ENCODE assay signal across 8 mouse cellular contexts in the genomic region with DNA sequence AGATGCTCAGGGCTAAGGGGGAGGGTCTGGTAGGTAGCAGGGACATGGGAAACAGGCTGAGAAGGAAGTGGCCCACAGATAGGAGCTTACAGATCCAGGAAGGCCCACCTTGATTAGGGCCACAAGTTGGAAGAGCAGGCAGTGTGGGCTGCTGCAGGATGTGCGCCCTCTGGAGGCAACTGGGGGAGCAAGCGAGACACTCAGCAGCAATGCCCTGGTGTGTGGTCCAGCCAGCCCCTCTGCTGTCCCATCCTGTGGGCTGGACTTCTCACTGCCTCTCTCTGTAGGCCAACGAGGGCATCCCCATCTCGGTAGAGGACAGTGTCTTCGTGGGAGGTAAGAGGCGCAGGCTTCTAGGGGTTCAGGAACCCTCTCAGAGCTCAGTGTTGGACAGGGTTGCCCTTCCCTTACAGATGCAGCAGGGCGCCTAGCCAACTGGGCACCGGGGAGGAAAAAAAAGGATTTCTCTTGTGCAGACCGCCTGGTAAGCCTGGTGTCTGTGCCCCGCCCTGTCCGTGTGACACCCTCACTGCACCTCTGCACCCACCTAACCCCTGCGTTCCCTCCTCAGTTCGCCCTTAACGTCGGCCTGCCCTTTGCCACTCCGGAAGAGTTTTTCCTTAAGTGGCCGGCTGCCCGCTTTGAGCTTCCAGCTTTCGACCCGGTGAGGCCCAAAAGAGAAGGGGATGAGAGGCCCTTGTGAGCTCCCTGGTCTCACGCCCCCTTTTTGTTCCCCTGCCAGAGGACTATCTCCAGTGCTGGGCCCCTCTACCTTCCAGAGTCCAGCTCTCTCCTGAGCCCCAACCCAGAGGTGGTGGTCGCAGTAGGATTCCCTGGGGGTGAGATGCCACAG. TPM values are rescaled to one million over a fixed set of nuclear protein-coding genes. Genes with fewer than 3 reads are reported as not detected.
DNase-seq lines count a peak whose midpoint lies in the region; ATAC-seq and TF ChIP-seq lines count a peak whose summit lies in the region.

No protein-coding gene starts in this region.

- 53% methylated on average over 22 of the region's 22 CpGs for WGBS in kidney, postnatal 0 days

- H3K4me1 ChIP-seq in E14TG2a.4 (replicated peaks; ENCODE audit: low read depth, low read length) = peaks cover 84% of the 10 kb centered on the region
- H3K4me1 ChIP-seq in kidney, postnatal 0 days (replicated peaks; ENCODE audit: insufficient read depth, low read length) = peaks cover 14% of the 10 kb centered on the region

- TF ChIP-seq CTCF in E14TG2a.4 (conservative IDR thresholded peaks at IDR 0.05; ENCODE audit: low read length) = peak; percentile 86
- peak; percentile 88 for TF ChIP-seq CTCF in kidney, postnatal 0 days (IDR thresholded peaks at IDR 0.05; ENCODE audit: low read depth)

- H3K4me2 ChIP-seq in kidney, postnatal 0 days (ENCODE audit: low read length) = no peak overlapping the region

- peak; percentile 36; the same call in 1 of the 2 replicates for ATAC-seq in kidney, postnatal 0 days (replicated peaks; ENCODE audit: low FRiP score, low read depth)

- H3K9ac ChIP-seq in kidney, postnatal 0 days (ENCODE audit: low read depth, low read length) = no peak overlapping the region

- intact Hi-C loops in gastrocnemius, postnatal 14 days (cut with DNase I; ENCODE audit: low total_unique reads) = no loop called here

- DNase-seq in B cell, adult 2 months = peak; percentile 79
- DNase-seq in cerebellum, postnatal 25 days = peak; percentile 78 to 85
- peak; percentile 79 for DNase-seq in gastrocnemius, postnatal 14 days
- DNase-seq in kidney, postnatal 0 days (ENCODE audit: low spot score) = peak; percentile 90
- DNase-seq in lung, postnatal 36 days = peak; percentile 75
- peak; percentile 66 to 72 for DNase-seq in right cerebral cortex, adult 2 months (ENCODE audit: low spot score in 2 of 2)
- no peak for DNase-seq in frontal cortex, postnatal 25 days (ENCODE audit: low spot score in 2 of 2)

- H3K36me3 ChIP-seq in E14TG2a.4 (ENCODE audit: insufficient read depth, low read length) = peaks cover 55% of the 10 kb centered on the region
- peaks cover 36% of the 10 kb centered on the region for H3K36me3 ChIP-seq in kidney, postnatal 0 days (ENCODE audit: insufficient read depth, low read length)

- peak overlapping the region; percentile 37 for H3K4me3 ChIP-seq in E14TG2a.4 (replicated peaks; ENCODE audit: low read length)
- no peak overlapping the region for H3K4me3 ChIP-seq in kidney, postnatal 0 days (replicated peaks; ENCODE audit: low read depth, low read length)

- peak overlapping the region; percentile 56 for H3K27ac ChIP-seq in kidney, postnatal 0 days

- no peaks in the 10 kb centered on the region for H3K9me3 ChIP-seq in E14TG2a.4 (ENCODE audit: low read length)
- no peaks in the 10 kb centered on the region for H3K9me3 ChIP-seq in kidney, postnatal 0 days (replicated peaks; ENCODE audit: low read length)

- H3K27me3 ChIP-seq in E14TG2a.4 (ENCODE audit: insufficient read depth, low read length) = no peaks in the 10 kb centered on the region
- H3K27me3 ChIP-seq in kidney, postnatal 0 days (ENCODE audit: insufficient read depth, low read length) = no peaks in the 10 kb centered on the region

RNA-seq across cellular contexts. Expression of a gene that starts 3.9 kb away (rescaled TPM):
- 10 to 100 TPM; 15.1 to 16.6 TPM for total RNA-seq in gastrocnemius, postnatal 14 days (2021)
- polyA plus RNA-seq in kidney, postnatal 0 days (2015; fragmentation: Nextera tagmentation; extraction: Ambion mirVana) = 34.0 and 36.4 TPM in 2 replicates

RNA-seq across cellular contexts. Expression of a gene that starts 8.8 kb away (rescaled TPM):
- 100 to 1,000 TPM; 161 to 167 TPM for total RNA-seq in gastrocnemius, postnatal 14 days (2021)
- polyA plus RNA-seq in kidney, postnatal 0 days (2015; fragmentation: Nextera tagmentation; extraction: Ambion mirVana) = 377 and 412 TPM in 2 replicates

RNA-seq across cellular contexts. Expression of a gene that starts 11.9 kb away (rescaled TPM):
- 10 to 100 TPM; 28.2 to 38.9 TPM for total RNA-seq in gastrocnemius, postnatal 14 days (2021)
- 78.0 and 87.0 TPM in 2 replicates for polyA plus RNA-seq in kidney, postnatal 0 days (2015; fragmentation: Nextera tagmentation; extraction: Ambion mirVana)

RNA-seq across cellular contexts. Expression of a gene that starts 12.0 kb away (rescaled TPM):
- 10 to 100 TPM; 85.9 to 86.7 TPM for total RNA-seq in gastrocnemius, postnatal 14 days (2021)
- polyA plus RNA-seq in kidney, postnatal 0 days (2015; fragmentation: Nextera tagmentation; extraction: Ambion mirVana) = 108 and 111 TPM in 2 replicates

RNA-seq across cellular contexts. Expression of a gene that starts 31.7 kb away (rescaled TPM):
- 10 to 100 TPM; 48.0 to 49.7 TPM for total RNA-seq in gastrocnemius, postnatal 14 days (2021)
- polyA plus RNA-seq in kidney, postnatal 0 days (2015; fragmentation: Nextera tagmentation; extraction: Ambion mirVana) = 91.4 and 97.8 TPM in 2 replicates

Comparison
In these comparisons a context has a peak if more than half of its experiments do, and no peak if none do; other contexts are left out.
1. DNase-seq: peak in B cell, adult 2 months (2 of 2), cerebellum, postnatal 25 days (2 of 2), gastrocnemius, postnatal 14 days (single experiment), kidney, postnatal 0 days (single experiment), lung, postnatal 36 days (single experiment) and right cerebral cortex, adult 2 months (2 of 2); none in frontal cortex, postnatal 25 days (0 of 2).